Mouse (Mus musculus) c-Kit-positive CD71-positive TER-119-negative erythroid progenitor cells, embryonic 14.5 days (primary cell): ENCODE measurements at regions not wholly inside any gene's neighbourhood (a gene's known extent, or its start where the extent isn't known, plus 50 kb on each side); places are given as distances from the start of the nearest gene placed in this dataset.

Experiments
- DNase-seq: peaks from one replicate; pipeline ENCODE4 v3.0.0-alpha.2; 2013; ENCODE audit warnings: low read depth

- DNase-seq: no peak
Observed at GRCm38 (mm10) chr9:115611713-115612112, 297.5 kb upstream of the Gadl1 start.

- DNase-seq: no peak
Observed at GRCm38 (mm10) chr9:115612908-115613307, 296.3 kb upstream of the Gadl1 start.

GRCm38 (mm10) chr9:115614007-115614406, 295.2 kb upstream of the Gadl1 start:
- DNase-seq: no peak

- no peak for DNase-seq
Observed at GRCm38 (mm10) chr9:115617909-115618308, 291.3 kb upstream of the Gadl1 start.

- no peak for DNase-seq
Observed at GRCm38 (mm10) chr9:115623948-115624347, 285.3 kb upstream of the Gadl1 start.

GRCm38 (mm10) chr9:115624721-115625496, 284.3 kb upstream of the Gadl1 start:
- no peak for DNase-seq

- DNase-seq: no peak
Observed at GRCm38 (mm10) chr9:115627551-115627950, 281.7 kb upstream of the Gadl1 start.

- no peak for DNase-seq
Observed at GRCm38 (mm10) chr9:115637114-115637513, 272.1 kb upstream of the Gadl1 start.

GRCm38 (mm10) chr9:115640781-115641180, 268.5 kb upstream of the Gadl1 start:
- no peak for DNase-seq

- DNase-seq: no peak
Observed at GRCm38 (mm10) chr9:115642032-115642431, 267.2 kb upstream of the Gadl1 start.

- DNase-seq: no peak
Observed at GRCm38 (mm10) chr9:115644953-115645352, 264.3 kb upstream of the Gadl1 start.

GRCm38 (mm10) chr9:115646226-115646625, 263.0 kb upstream of the Gadl1 start:
- DNase-seq: no peak

GRCm38 (mm10) chr9:115651708-115652107, 257.5 kb upstream of the Gadl1 start:
- DNase-seq: no peak

GRCm38 (mm10) chr9:115653116-115653515, 256.1 kb upstream of the Gadl1 start:
- DNase-seq: no peak

- DNase-seq: no peak
Observed at GRCm38 (mm10) chr9:115654933-115655332, 254.3 kb upstream of the Gadl1 start.

- DNase-seq: no peak
Observed at GRCm38 (mm10) chr9:115656538-115656937, 252.7 kb upstream of the Gadl1 start.

- DNase-seq: peak; percentile 11
Observed at GRCm38 (mm10) chr9:115656994-115657713, 252.1 kb upstream of the Gadl1 start.

GRCm38 (mm10) chr9:115658477-115658876, 250.8 kb upstream of the Gadl1 start:
- DNase-seq: no peak

GRCm38 (mm10) chr9:115660371-115660770, 248.9 kb upstream of the Gadl1 start:
- no peak for DNase-seq

GRCm38 (mm10) chr9:115661834-115662425, 247.3 kb upstream of the Gadl1 start:
- DNase-seq: no peak

- DNase-seq: no peak
Observed at GRCm38 (mm10) chr9:115665337-115666004, 243.8 kb upstream of the Gadl1 start.

GRCm38 (mm10) chr9:115666530-115666929, 242.7 kb upstream of the Gadl1 start:
- no peak for DNase-seq
